Mouse (Mus musculus) CD4-positive naive resting alpha-beta T cell, adult 76 days (primary cell): ENCODE measurements around the gene Msantd4. TPM values are rescaled to one million over a fixed set of nuclear protein-coding genes. Genes with fewer than 3 reads are reported as not detected.

Source experiments
- total RNA-seq: library from RNA; stranded (reverse); gene quantifications from one replicate; pipeline ENCODE4 v1.2.4, GENCODE M21; 2023

Msantd4 gene
- total RNA-seq: 10.2 TPM

GRCm38 (mm10) chr9:4375828-4376639, at the start of gene Msantd4:
Gene Msantd4, plus strand, starts transcription at chr9:4376562.

Other genes starting within 250 kb of the Msantd4 start
- gene Aasdhppt, start 67.1 kb upstream of the Msantd4 start, total RNA-seq: 9.0 TPM
- 1.7 TPM for gene Kbtbd3, start 66.7 kb upstream of the Msantd4 start, total RNA-seq